Mouse (Mus musculus): ENCODE results near the gene Dnal4.

DNA sequence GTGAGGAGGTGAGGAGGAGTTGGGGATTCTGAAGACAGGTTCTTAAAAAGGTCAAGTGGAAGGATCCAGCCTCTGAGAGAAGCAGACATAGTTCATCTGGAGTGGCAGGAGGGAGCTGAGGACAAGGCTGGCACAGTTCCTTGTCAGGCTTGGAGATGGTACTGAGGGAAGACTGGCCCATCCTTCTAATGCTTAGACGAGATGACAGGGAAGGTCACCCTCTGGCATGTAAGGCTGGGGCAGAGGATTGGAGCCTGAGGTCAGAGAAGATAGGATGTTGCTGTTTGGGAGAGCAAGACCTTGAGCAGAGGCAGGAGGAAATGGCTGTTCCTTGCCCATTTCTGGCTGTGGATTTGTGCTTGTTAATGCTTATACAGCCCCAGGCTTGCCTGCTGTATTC is 7.4 kb upstream of the Dnal4 start:
- TF ChIP-seq GATA1 (IDR thresholded peaks at IDR 0.05; ENCODE audit: borderline replicate concordance, low read length) (no peak), FLI1 (IDR thresholded peaks at IDR 0.05; ENCODE audit: low read length) (no peak)
